Mouse (Mus musculus) liver, embryonic 14.5 days (tissue): Measurements from ENCODE around the gene Gm20671. TPM values are rescaled to one million over a fixed set of nuclear protein-coding genes. Genes with fewer than 3 reads are reported as not detected.
"Not testable (repeated sequence)": the region's sequence is repeated elsewhere in the genome, so short reads cannot be mapped to it uniquely, and the experiment has no call there.

Experiments used
- ATAC-seq: fragments of 200-750 bp; cut with Nextera tagmentation; 2 replicates; pipeline ENCODE4 v1.8.0; 2017; ENCODE audit warnings: moderate number of reproducible peaks, mild to moderate bottlenecking, moderate library complexity; ENCODE audit not compliant: insufficient read depth
- DNase-seq, 3 experiments: peaks; one replicate each; pipeline ENCODE4 v3.0.0-alpha.2; 2012 to 2013; ENCODE audit warnings: low read depth in 3 of 3, low spot score in 3 of 3
- H3K27ac ChIP-seq: fragments of 300-500 bp; sonication (generic); 2 replicates; pipeline ENCODE4 v1.5.1; 2014; ENCODE audit warnings: moderate library complexity, mild to moderate bottlenecking, control low read depth, inconsistent platforms
- H3K27me3 ChIP-seq: fragments of 300-500 bp; sonication (generic); 2 replicates; pipeline ENCODE4 v1.6.1; 2014; ENCODE audit warnings: mild to moderate bottlenecking, low read length, moderate library complexity; ENCODE audit not compliant: control insufficient read depth, insufficient read depth
- H3K36me3 ChIP-seq: fragments of 300-500 bp; sonication (generic); replicated peaks from 2 replicates; pipeline ENCODE4 v1.6.1; 2014; ENCODE audit warnings: low read depth; ENCODE audit not compliant: control insufficient read depth, insufficient read depth
- H3K4me1 ChIP-seq, 2 experiments: fragments of 200-500 bp in 1 of 2; fragments of 300-500 bp in 1 of 2; sonication (generic) in 1 of 2; replicated peaks; 2 replicates each; pipeline ENCODE4 v1.6.1; 2012 to 2014; ENCODE audit warnings: antibody characterized with exemption in 1 of 2, inconsistent platforms in 1 of 2, low read length in 1 of 2; ENCODE audit not compliant: control insufficient read depth in 2 of 2, insufficient read depth in 2 of 2
- H3K4me2 ChIP-seq: fragments of 300-500 bp; sonication (generic); 2 replicates; pipeline ENCODE4 v1.6.1; 2014; ENCODE audit warnings: low read depth, mild to moderate bottlenecking, control low read depth, moderate library complexity
- H3K4me3 ChIP-seq, 2 experiments: fragments of 200-500 bp in 1 of 2; fragments of 300-500 bp in 1 of 2; sonication (generic) in 1 of 2; 2 replicates each; pipeline ENCODE4 v1.5.1; 2012 to 2014; ENCODE audit warnings: low read depth in 2 of 2, low read length in 2 of 2, mild to moderate bottlenecking in 2 of 2, control low read depth in 1 of 2, inconsistent platforms in 1 of 2, moderate library complexity in 1 of 2; ENCODE audit not compliant: insufficient read depth in 1 of 2
- H3K9ac ChIP-seq: fragments of 300-500 bp; sonication (generic); replicated peaks from 2 replicates; pipeline ENCODE4 v1.6.1; 2014; ENCODE audit warnings: mild to moderate bottlenecking, control low read depth, moderate library complexity
- H3K9me3 ChIP-seq: fragments of 300-500 bp; sonication (generic); 2 replicates; pipeline ENCODE4 v1.6.1; 2016; ENCODE audit warnings: low read length, mixed read lengths; ENCODE audit not compliant: control insufficient read depth
- CTCF ChIP-seq: IDR thresholded peaks from 2 replicates; pipeline ENCODE4 v1.5.1; 2016; ENCODE audit warnings: antibody characterized with exemption, low read depth, control low read depth
- EP300 ChIP-seq: IDR thresholded peaks from 2 replicates; pipeline ENCODE4 v1.6.1; 2016; ENCODE audit warnings: antibody characterized with exemption, low read depth
- WGBS: fragments of 180-500 bp; shearing (Covaris S2); extraction: QIAGEN DNeasy Blood & Tissue Kit; methylation state at CpG from one replicate; pipeline ENCODE4 v1.1.7; 2014; ENCODE audit not compliant: insufficient replicate concordance; 5-methylcytosine and 5-hydroxymethylcytosine counted together
- polyA plus RNA-seq, 2 experiments: library from polyadenylated mRNA; depleted of rRNA in 1 of 2; stranded (reverse) in 1 of 2; unstranded in 1 of 2; fragments of >200 nt; fragmentation: Nextera tagmentation in 1 of 2; extraction: Ambion mirVana in 1 of 2; gene quantifications; 2 replicates each; pipeline versions ENCODE4 v1.2.1 to v1.2.3; 2012 to 2014

The Gm20671 gene
- polyA plus RNA-seq, 2 experiments, result 0.56 TPM; not detected in 1

DNA sequence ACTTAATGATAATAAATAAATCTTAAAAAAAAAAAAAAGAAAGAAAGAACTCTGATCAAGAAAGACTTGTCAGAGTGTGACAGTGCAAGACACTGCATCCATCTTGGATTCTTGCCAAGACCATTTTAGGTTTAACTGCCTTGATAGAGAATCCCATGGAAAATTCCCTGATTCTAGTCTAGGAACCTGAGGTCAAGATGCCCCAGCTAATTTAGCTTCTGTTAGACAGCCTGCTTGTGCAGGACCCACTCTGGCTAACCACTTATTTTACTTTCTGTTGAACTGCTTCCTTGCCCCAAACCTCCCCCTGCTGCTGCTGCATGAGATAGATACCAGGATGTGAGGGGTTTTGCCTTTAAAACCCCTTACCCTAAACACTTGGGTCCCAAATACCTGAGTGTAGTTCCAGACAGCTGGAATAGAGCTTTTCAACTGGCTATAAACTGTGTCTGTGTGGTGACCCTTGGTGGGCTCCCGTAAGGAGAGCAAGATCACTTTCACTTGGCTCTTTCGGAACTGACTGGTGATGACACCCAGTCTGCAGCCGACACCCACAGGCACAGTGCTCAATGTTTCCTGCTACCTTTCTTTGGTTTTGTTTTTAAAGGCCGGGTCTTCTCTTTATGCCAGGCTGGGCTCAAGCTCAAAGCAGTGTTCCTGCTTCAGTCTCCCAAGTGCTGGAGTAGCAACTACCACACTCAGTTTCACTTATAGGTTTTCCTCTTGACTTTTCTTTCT lies 59.1 kb downstream of the Gm20671 start:
- ATAC-seq (no peak), DNase-seq (no peak)
- H3K4me2 ChIP-seq, result no peak overlapping the region
- H3K36me3 ChIP-seq, result no peaks in the 10 kb centered on the region
- no peaks in the 10 kb centered on the region for H3K27me3 ChIP-seq
- peaks cover 0 to 9% of the 10 kb centered on the region in 2 experiments; a peak in 2 of 4 replicates for H3K4me1 ChIP-seq
- no peak overlapping the region for H3K27ac ChIP-seq
- H3K9me3 ChIP-seq, result no peaks in the 10 kb centered on the region
- no peak for TF ChIP-seq EP300
- TF ChIP-seq CTCF, result no peak
- 77% methylated on average over 4 of the region's 4 CpGs for WGBS
- no peak overlapping the region for H3K4me3 ChIP-seq
- no peak overlapping the region for H3K9ac ChIP-seq

DNA sequence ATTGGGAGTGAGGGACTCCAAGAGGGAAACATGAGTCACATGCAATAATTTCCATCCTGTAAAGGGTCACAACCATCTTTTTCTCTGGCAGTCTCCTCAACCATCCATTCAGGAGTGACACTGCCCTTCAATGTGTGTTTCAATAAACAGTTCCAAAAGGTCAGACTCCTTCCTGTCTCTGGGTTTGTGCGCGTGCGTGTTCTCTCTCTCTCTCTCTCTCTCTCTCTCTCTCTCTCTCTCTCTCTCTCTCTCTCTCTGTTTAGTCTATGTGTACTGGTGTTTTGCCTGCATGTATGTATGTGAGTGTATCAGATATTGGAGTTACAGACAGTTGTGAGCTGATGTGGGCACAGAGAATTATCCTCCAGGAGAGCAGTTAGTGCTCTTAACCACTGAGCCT lies 59.9 kb downstream of the Gm20671 start:
- H3K27me3 ChIP-seq, result no peaks in the 10 kb centered on the region
- H3K4me2 ChIP-seq, result no peak overlapping the region
- no peak overlapping the region for H3K9ac ChIP-seq
- no peak for DNase-seq
- ATAC-seq, result no peak
- no peak overlapping the region for H3K4me3 ChIP-seq
- peaks cover 0 to 10% of the 10 kb centered on the region in 2 experiments; a peak in 2 of 4 replicates for H3K4me1 ChIP-seq
- no peaks in the 10 kb centered on the region for H3K9me3 ChIP-seq
- H3K36me3 ChIP-seq, result no peaks in the 10 kb centered on the region
- WGBS, result 84% methylated on average over 3 of the region's 3 CpGs
- H3K27ac ChIP-seq, result no peak overlapping the region
- TF ChIP-seq EP300, result no peak
- no peak for TF ChIP-seq CTCF

DNA sequence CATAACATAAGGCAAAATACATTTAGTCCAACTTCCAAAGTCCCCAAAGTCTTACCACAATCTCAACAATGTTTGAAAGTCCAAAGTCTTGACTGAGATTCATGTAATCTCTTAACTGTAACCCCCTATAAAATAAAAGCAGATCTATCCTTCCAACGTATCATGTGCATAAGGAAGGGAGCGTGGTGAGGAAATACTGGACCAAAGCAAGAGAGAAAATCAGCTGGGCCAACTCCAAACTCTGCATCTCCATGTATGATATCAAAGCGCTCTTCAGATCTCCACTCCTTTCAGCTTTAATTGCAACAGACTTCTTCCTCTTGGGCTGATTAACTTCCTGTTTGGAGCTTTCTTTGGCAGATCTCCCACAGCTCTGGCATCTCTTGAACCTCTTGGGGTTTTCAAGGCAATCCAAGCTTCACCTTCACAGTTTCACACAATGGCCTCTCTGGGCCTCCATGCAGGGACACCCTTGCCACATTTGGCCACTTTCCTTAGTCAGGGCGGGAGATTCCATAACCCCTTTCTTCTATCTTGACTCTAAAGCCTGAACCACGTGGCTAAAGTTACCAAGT lies 65.3 kb downstream of the Gm20671 start:
- TF ChIP-seq CTCF (no peak), EP300 (no peak)
- Histone ChIP-seq H3K4me1 (peaks cover 0 to 12% of the 10 kb centered on the region in 2 experiments; a peak in 2 of 4 replicates), H3K4me3 (no peak overlapping the region), H3K9ac (no peak overlapping the region), H3K4me2 (no peak overlapping the region), H3K9me3 (no peaks in the 10 kb centered on the region), H3K27ac (no peak overlapping the region), H3K36me3 (no peaks in the 10 kb centered on the region), H3K27me3 (no peaks in the 10 kb centered on the region)
- DNase-seq (no peak), ATAC-seq (no peak)
- WGBS, result 67% methylated on average over 5 of the region's 5 CpGs

DNA sequence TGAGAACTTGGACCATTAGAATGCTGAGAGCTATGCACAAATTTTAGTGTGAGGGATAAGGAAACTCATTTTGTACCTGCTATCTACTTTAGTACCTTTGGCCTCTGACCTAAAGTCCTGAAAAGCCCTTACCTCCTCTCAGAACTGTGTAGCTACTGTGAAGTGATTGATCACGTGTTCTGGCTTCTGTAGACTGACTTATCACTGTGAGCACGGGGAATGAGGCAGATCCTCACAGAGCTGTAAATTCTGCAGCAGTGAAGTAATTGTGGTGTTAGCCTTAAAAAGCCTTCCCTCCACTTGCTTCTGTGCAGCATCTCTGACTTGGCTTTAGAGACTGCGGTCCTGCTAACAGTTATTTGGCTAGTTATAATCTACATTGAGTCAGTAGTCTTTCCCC lies 66.1 kb downstream of the Gm20671 start:
- 70% methylated on average over 3 of the region's 3 CpGs for WGBS
- Histone ChIP-seq H3K4me2 (no peak overlapping the region), H3K9ac (no peak overlapping the region), H3K27me3 (no peaks in the 10 kb centered on the region), H3K27ac (no peak overlapping the region), H3K36me3 (no peaks in the 10 kb centered on the region), H3K9me3 (no peaks in the 10 kb centered on the region), H3K4me3 (no peak overlapping the region), H3K4me1 (peaks cover 0 to 5% of the 10 kb centered on the region in 2 experiments; a peak in 2 of 4 replicates)
- TF ChIP-seq EP300 (no peak), CTCF (no peak)
- ATAC-seq (no peak), DNase-seq (no peak)

DNA sequence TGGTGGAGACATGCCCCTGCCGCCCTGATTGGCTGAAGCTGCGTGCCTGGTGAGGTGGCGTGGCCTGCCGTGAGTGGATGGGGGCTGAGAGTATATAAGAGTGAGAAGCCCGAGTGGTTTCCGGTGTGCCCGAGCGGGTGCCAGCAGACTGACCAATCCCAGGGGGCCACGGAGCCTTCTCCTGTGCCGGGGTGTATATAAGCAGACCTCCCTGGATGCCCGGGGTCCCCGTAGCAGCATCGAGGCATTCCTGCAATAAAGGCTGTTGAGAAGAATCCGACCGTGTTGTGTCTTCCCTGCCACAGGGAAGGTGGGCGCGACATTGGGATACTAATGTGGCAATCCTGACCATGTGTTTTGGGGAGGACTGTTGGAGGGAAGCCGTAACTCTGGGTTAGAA lies 66.6 kb downstream of the Gm20671 start:
- not testable (repeated sequence) for DNase-seq, H3K4me2 ChIP-seq, H3K9me3 ChIP-seq, H3K9ac ChIP-seq, H3K36me3 ChIP-seq, H3K27me3 ChIP-seq, H3K27ac ChIP-seq, H3K4me3 ChIP-seq, H3K4me1 ChIP-seq, ATAC-seq
- 86% methylated on average over 16 of the region's 18 CpGs for WGBS
